Mouse (Mus musculus): Measurements from ENCODE around the gene BC061237. TPM values are rescaled to one million over a fixed set of nuclear protein-coding genes. Genes with fewer than 3 reads are reported as not detected.

Gene BC061237
- total RNA-seq (2023): not detected

DNA sequence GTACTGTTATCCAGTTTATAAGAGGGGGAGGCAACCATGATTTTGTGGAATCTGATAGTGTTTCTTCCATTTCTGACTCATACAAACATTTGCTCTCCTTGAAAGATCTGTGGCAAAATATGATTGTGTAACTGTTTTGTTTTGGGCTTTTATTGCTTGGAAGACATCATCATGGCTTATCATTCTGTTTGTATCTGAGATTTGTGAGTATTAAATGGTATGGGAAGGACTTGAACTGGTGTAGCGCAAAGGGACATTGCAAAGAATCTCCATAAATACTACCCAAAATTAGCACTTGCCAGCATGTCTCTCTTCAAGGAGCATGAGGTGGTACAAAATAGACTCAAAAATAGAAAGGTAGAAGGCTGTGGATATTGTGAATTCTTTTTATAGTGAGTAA lies at the start of gene BC061237:
TSS of gene BC061237 (plus strand) at position 301 of the 400 bp plus-strand sequence.

GRCm38 (mm10) chr14:44517976-44518375 lies 25.7 kb downstream of the BC061237 start, which contains the start of gene Gm17093:
TSS of gene Gm17093 (plus strand) at chr14:44518276.

Other genes starting within 250 kb of the BC061237 start
- not detected for gene Gm8220, start 206.9 kb upstream of the BC061237 start, total RNA-seq (2023)
- not detected for gene Gm5930, start 153.9 kb upstream of the BC061237 start, total RNA-seq (2023)
- not detected for gene Gm8229, start 127.1 kb upstream of the BC061237 start, total RNA-seq (2023)
- gene Gm3371, start 81.8 kb upstream of the BC061237 start, total RNA-seq (2023): not detected
- not detected for gene Gm8232, start 58.8 kb upstream of the BC061237 start, total RNA-seq (2023)
- not detected for gene Gm17093, start 25.8 kb downstream of the BC061237 start, total RNA-seq (2023)
- gene Gm8247, start 90.7 kb downstream of the BC061237 start, total RNA-seq (2023): not detected
- gene Gm5624, start 135.5 kb downstream of the BC061237 start, total RNA-seq (2023): not detected
- not detected for gene Gm8257, start 214.0 kb downstream of the BC061237 start, total RNA-seq (2023)

Measured in B cell, adult 67 days (primary cell).